Mouse (Mus musculus): ENCODE results near the gene Uba6. TPM values are rescaled to one million over a fixed set of nuclear protein-coding genes. Genes with fewer than 3 reads are reported as not detected.

Uba6 gene
- total and polyA plus RNA-seq, 3 experiments, result 15.2 to 27.3 (median 15.6) TPM

GRCm38 (mm10) chr5:86128749-86129148 is 43.9 kb downstream of the Uba6 start:
- in situ Hi-C loops (cut with MboI; ENCODE audit: low pct_ligation_motif_present, low pct_unique_long_range_greater_than_20kb, low sequenced_read_pairs) (no loop called here), dilution Hi-C loops (cut with MboI; ENCODE audit: extremely low pct_ligation_motif_present, extremely low pct_unique_long_range_greater_than_20kb, low sequenced_read_pairs) (no loop called here)
- Histone ChIP-seq H3K79me2 (replicated peaks; ENCODE audit: control insufficient read depth, extremely low read depth, insufficient read depth, poor library complexity, severe bottlenecking) (no peaks in the 10 kb centered on the region), H3K4me1 (ENCODE audit: control insufficient read depth in 1 of 2, insufficient read depth in 2 of 2) (peaks cover 0 to 9% of the 10 kb centered on the region in 2 experiments; a peak in 1 of 4 replicates), H3K27ac (ENCODE audit: insufficient read depth, low read depth) (no peak overlapping the region), H3K4me3 (replicated peaks in 1 of 3; ENCODE audit: low read depth in 2 of 3, low read length in 2 of 3, poor library complexity in 1 of 3) (no peak overlapping the region), H3K36me3 (replicated peaks in 1 of 2; ENCODE audit: control insufficient read depth in 1 of 2, insufficient read depth in 1 of 2, low read length in 1 of 2) (peaks cover 6 to 38% of the 10 kb centered on the region in 2 experiments), H3K27me3 (replicated peaks) (no peaks in the 10 kb centered on the region), H3K9me3 (replicated peaks; ENCODE audit: low read length) (no peaks in the 10 kb centered on the region), H3K9ac (ENCODE audit: insufficient read depth, low read depth) (no peak overlapping the region), H3K4me2 (ENCODE audit: insufficient read depth, low read depth, poor library complexity, severe bottlenecking) (no peak overlapping the region)
- TF ChIP-seq JUND (conservative IDR thresholded peaks at IDR 0.05; ENCODE audit: low read depth, low read length) (no peak), GABPA (IDR thresholded peaks at IDR 0.05; ENCODE audit: insufficient replicate concordance, low read depth, low read length) (no peak), USF1 (IDR thresholded peaks at IDR 0.05; ENCODE audit: low read depth, low read length) (no peak), ZMIZ1 (IDR thresholded peaks at IDR 0.05; ENCODE audit: low read depth, low read length) (no peak), MAZ (IDR thresholded peaks at IDR 0.05; ENCODE audit: low read depth, low read length) (no peak), ZNF384 (IDR thresholded peaks at IDR 0.05; ENCODE audit: low read depth, low read length) (peak; percentile 57)
- DNase-seq (ENCODE audit: extremely low read depth), result no peak

GRCm38 (mm10) chr5:86118457-86119094 is 54.0 kb downstream of the Uba6 start:
- H3K4me2 ChIP-seq (ENCODE audit: insufficient read depth, low read depth, poor library complexity, severe bottlenecking), result peak overlapping the region; percentile 99
- H3K27ac ChIP-seq (ENCODE audit: insufficient read depth, low read depth), result peak overlapping the region; percentile 96
- H3K9ac ChIP-seq (ENCODE audit: insufficient read depth, low read depth), result peak overlapping the region; percentile 61
- peak overlapping the region; percentile 25 to 59 (median 46) for H3K4me3 ChIP-seq (replicated peaks in 1 of 3; ENCODE audit: low read depth in 2 of 3, low read length in 2 of 3, poor library complexity in 1 of 3)
- TF ChIP-seq EP300 (IDR thresholded peaks at IDR 0.05; ENCODE audit: low read length) (0 out of 2 replicates have a peak, but pooled peaks have one; percentile 24), MAX (IDR thresholded peaks at IDR 0.05; ENCODE audit: low read length) (no peak), IRF4 (IDR thresholded peaks at IDR 0.05; ENCODE audit: low read depth, low read length) (peak; percentile 60; the same call in 1 of the 2 replicates), RAD21 (IDR thresholded peaks at IDR 0.05; ENCODE audit: low read depth, low read length) (no peak), MAZ (IDR thresholded peaks at IDR 0.05; ENCODE audit: low read depth, low read length) (no peak), SIN3A (IDR thresholded peaks at IDR 0.05; ENCODE audit: low read length) (no peak), JUND (conservative IDR thresholded peaks at IDR 0.05; ENCODE audit: low read depth, low read length) (no peak; the same call in 1 of the 2 replicates), E2F4 (IDR thresholded peaks at IDR 0.05; ENCODE audit: insufficient replicate concordance, low read depth, low read length) (no peak), CHD1 (IDR thresholded peaks at IDR 0.05; ENCODE audit: low read depth, low read length) (no peak), HCFC1 (IDR thresholded peaks at IDR 0.05; ENCODE audit: low read depth, low read length) (no peak), MXI1 (IDR thresholded peaks at IDR 0.05; ENCODE audit: low read depth, low read length) (no peak), ETS1 (conservative IDR thresholded peaks at IDR 0.05; ENCODE audit: low read depth, low read length) (0 out of 2 replicates have a peak, but pooled peaks have one; percentile 13), ELF1 (IDR thresholded peaks at IDR 0.05; ENCODE audit: low read depth, low read length) (no peak), BHLHE40 (IDR thresholded peaks at IDR 0.05; ENCODE audit: low read depth, low read length) (peak; percentile 44; the same call in 1 of the 2 replicates), CTCF (conservative IDR thresholded peaks at IDR 0.05 in 1 of 2, IDR thresholded peaks at IDR 0.05 in 1 of 2; ENCODE audit: low read depth in 2 of 2, low read length in 2 of 2) (no peak), NELFE (IDR thresholded peaks at IDR 0.05; ENCODE audit: low read depth, low read length) (no peak), USF2 (conservative IDR thresholded peaks at IDR 0.05; ENCODE audit: low read depth, low read length) (peak; percentile 39; the same call in 1 of the 2 replicates), KAT2A (IDR thresholded peaks at IDR 0.05; ENCODE audit: insufficient replicate concordance, low read length) (no peak), TBP (conservative IDR thresholded peaks at IDR 0.05; ENCODE audit: low read depth, low read length) (no peak), RCOR1 (conservative IDR thresholded peaks at IDR 0.05; ENCODE audit: low read depth, low read length) (no peak)
- peaks cover 0 to 8% of the 10 kb centered on the region in 2 experiments; a peak in 1 of 4 replicates for H3K4me1 ChIP-seq (ENCODE audit: control insufficient read depth in 1 of 2, insufficient read depth in 2 of 2)
- H3K79me2 ChIP-seq (replicated peaks; ENCODE audit: control insufficient read depth, extremely low read depth, insufficient read depth, poor library complexity, severe bottlenecking), result no peaks in the 10 kb centered on the region
- peaks cover 7 to 36% of the 10 kb centered on the region in 2 experiments for H3K36me3 ChIP-seq (replicated peaks in 1 of 2; ENCODE audit: control insufficient read depth in 1 of 2, insufficient read depth in 1 of 2, low read length in 1 of 2)
- DNase-seq (ENCODE audit: extremely low read depth), result peak; percentile 53
- in situ Hi-C loops (cut with MboI; ENCODE audit: low pct_ligation_motif_present, low pct_unique_long_range_greater_than_20kb, low sequenced_read_pairs), result no loop called here
- H3K27me3 ChIP-seq (replicated peaks), result no peaks in the 10 kb centered on the region
- no peaks in the 10 kb centered on the region for H3K9me3 ChIP-seq (replicated peaks; ENCODE audit: low read length)
- dilution Hi-C loops (cut with MboI; ENCODE audit: extremely low pct_ligation_motif_present, extremely low pct_unique_long_range_greater_than_20kb, low sequenced_read_pairs), result no loop called here

All from CH12.LX (cell line).